Mouse (Mus musculus) midbrain, embryonic 13.5 days (tissue): ENCODE results near the gene Sdhc. TPM values are rescaled to one million over a fixed set of nuclear protein-coding genes. Genes with fewer than 3 reads are reported as not detected.

Experiments
- ATAC-seq: fragments of 200-750 bp; cut with Nextera tagmentation; 2 replicates; pipeline ENCODE4 v1.8.0; 2017; ENCODE audit warnings: mild to moderate bottlenecking, moderate TSS enrichment, moderate library complexity
- H3K27ac ChIP-seq: fragments of 300-500 bp; sonication (generic); 2 replicates; pipeline ENCODE4 v1.5.1; 2015; ENCODE audit warnings: inconsistent platforms, mild to moderate bottlenecking, moderate library complexity
- H3K27me3 ChIP-seq: fragments of 300-500 bp; sonication (generic); 2 replicates; pipeline ENCODE4 v1.6.1; 2015; ENCODE audit warnings: mild to moderate bottlenecking, inconsistent platforms
- H3K36me3 ChIP-seq: fragments of 300-500 bp; sonication (generic); 2 replicates; pipeline ENCODE4 v1.6.1; 2015; ENCODE audit warnings: mild to moderate bottlenecking, inconsistent platforms
- H3K4me1 ChIP-seq: fragments of 300-500 bp; sonication (generic); replicated peaks from 2 replicates; pipeline ENCODE4 v1.6.1; 2015; ENCODE audit warnings: inconsistent platforms
- H3K4me2 ChIP-seq: fragments of 300-500 bp; sonication (generic); replicated peaks from 2 replicates; pipeline ENCODE4 v1.6.1; 2015; ENCODE audit warnings: moderate library complexity, mild to moderate bottlenecking, inconsistent platforms
- H3K4me3 ChIP-seq: fragments of 300-500 bp; sonication (generic); replicated peaks from 2 replicates; pipeline ENCODE4 v1.5.1; 2015; ENCODE audit warnings: mild to moderate bottlenecking, inconsistent platforms
- H3K9ac ChIP-seq: fragments of 300-500 bp; sonication (generic); replicated peaks from 2 replicates; pipeline ENCODE4 v1.6.1; 2015; ENCODE audit warnings: mild to moderate bottlenecking, inconsistent platforms
- H3K9me3 ChIP-seq: fragments of 300-500 bp; sonication (generic); 2 replicates; pipeline ENCODE4 v1.6.1; 2016; ENCODE audit warnings: mild to moderate bottlenecking, inconsistent platforms
- WGBS: fragments of 180-500 bp; shearing (Covaris S2); methylation state at CpG from one replicate; pipeline ENCODE4 v1.1.7; 2015; 5-methylcytosine and 5-hydroxymethylcytosine counted together
- polyA plus RNA-seq: library from polyadenylated mRNA; unstranded; fragments of >200 nt; fragmentation: Nextera tagmentation; extraction: Ambion mirVana; gene quantifications from 2 replicates; pipeline ENCODE4 v1.2.1, GENCODE M21; 2015

The Sdhc gene
- polyA plus RNA-seq, 1 experiment from 2014 or later: 260 TPM

DNA sequence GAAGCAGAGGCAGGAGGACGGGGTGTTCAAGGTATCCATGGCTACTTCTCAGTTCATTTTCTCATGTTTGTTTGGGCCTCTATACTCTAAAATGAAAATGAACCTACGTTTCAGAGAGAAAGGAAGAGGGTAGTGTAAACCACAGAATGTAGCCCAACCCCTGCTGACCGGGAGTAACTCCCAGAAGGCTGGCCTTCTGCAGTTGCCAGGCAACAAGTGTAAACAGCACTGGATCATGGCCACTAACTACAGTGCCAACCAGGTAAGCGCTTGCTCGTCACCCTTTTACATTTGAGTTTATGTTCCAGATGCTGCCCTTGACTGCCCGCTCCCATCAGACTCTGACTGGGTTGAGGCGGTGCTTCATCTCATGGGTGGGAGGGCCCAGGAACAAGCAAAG is 27.5 kb downstream of the Sdhc start:
- Histone ChIP-seq H3K4me1 (no peaks in the 10 kb centered on the region), H3K9ac (no peak overlapping the region), H3K36me3 (peaks cover 10% of the 10 kb centered on the region), H3K9me3 (no peaks in the 10 kb centered on the region), H3K4me3 (no peak overlapping the region), H3K4me2 (no peak overlapping the region), H3K27ac (no peak overlapping the region), H3K27me3 (no peaks in the 10 kb centered on the region)
- no peak for ATAC-seq
- 42% methylated on average over 7 of the region's 7 CpGs for WGBS

DNA sequence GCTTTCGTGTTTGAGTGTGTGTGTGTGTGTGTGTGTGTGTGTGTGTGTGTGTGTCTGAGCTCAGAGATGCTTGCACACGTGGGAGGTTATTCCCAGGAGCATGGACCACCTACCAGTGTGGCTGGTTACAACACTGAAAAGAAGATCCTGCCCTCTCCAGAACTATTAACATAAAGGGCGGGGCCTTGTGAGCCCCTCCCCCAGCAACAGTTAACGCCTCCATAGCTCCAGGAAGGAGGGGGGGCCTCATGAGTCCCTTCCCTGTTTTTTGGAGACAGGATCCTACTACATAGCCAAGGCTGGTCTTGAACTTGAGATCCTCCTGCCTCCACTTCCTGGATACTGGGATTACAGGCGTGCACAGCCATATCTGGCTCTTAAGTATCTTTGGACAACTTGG is 28.6 kb downstream of the Sdhc start:
- no peaks in the 10 kb centered on the region for H3K27me3 ChIP-seq
- no peak overlapping the region for H3K4me2 ChIP-seq
- H3K4me3 ChIP-seq: no peak overlapping the region
- no peak overlapping the region for H3K9ac ChIP-seq
- H3K36me3 ChIP-seq: peaks cover 2% of the 10 kb centered on the region
- ATAC-seq: no peak
- H3K4me1 ChIP-seq: no peaks in the 10 kb centered on the region
- H3K9me3 ChIP-seq: no peaks in the 10 kb centered on the region
- H3K27ac ChIP-seq: no peak overlapping the region
- 50% methylated on average over 5 of the region's 5 CpGs for WGBS

DNA sequence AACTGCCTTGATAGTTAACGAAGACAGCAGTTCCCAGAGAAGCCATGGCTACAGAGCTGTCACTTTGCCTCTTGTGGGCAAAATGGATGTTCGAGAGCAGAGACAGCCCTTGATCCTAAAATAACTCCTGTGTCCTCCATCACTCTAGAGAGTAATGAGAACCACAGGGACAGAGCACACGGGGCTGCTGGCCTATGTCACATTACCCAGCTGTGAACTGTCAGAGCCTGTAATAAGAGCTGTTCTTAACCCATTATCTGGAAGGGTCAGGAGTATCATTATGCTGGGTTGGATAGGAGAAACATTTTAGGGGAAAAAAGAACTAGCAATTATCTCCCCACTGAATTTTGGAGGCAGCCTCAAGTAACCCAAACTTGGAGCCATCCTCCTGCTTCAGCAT is 29.5 kb downstream of the Sdhc start:
- no peak overlapping the region for H3K9ac ChIP-seq
- no peak overlapping the region for H3K27ac ChIP-seq
- H3K4me2 ChIP-seq: no peak overlapping the region
- 74% methylated on average over 3 of the region's 3 CpGs for WGBS
- no peaks in the 10 kb centered on the region for H3K9me3 ChIP-seq
- H3K36me3 ChIP-seq: no peaks in the 10 kb centered on the region
- no peak for ATAC-seq
- H3K4me3 ChIP-seq: no peak overlapping the region
- H3K4me1 ChIP-seq: no peaks in the 10 kb centered on the region
- H3K27me3 ChIP-seq: no peaks in the 10 kb centered on the region

- ATAC-seq: no peak
- no peak overlapping the region for H3K9ac ChIP-seq
- H3K9me3 ChIP-seq: no peaks in the 10 kb centered on the region
- no peaks in the 10 kb centered on the region for H3K27me3 ChIP-seq
- WGBS: 86% methylated on average over 14 of the region's 14 CpGs
- H3K4me3 ChIP-seq: no peak overlapping the region
- no peak overlapping the region for H3K4me2 ChIP-seq
- no peaks in the 10 kb centered on the region for H3K4me1 ChIP-seq
- no peak overlapping the region for H3K27ac ChIP-seq
- no peaks in the 10 kb centered on the region for H3K36me3 ChIP-seq
Measured at GRCm38 (mm10) chr1:171119405-171119804, 31.0 kb downstream of the Sdhc start.

- Histone ChIP-seq H3K4me1 (peaks cover 3% of the 10 kb centered on the region), H3K36me3 (no peaks in the 10 kb centered on the region), H3K9ac (no peak overlapping the region), H3K9me3 (no peaks in the 10 kb centered on the region), H3K4me3 (no peak overlapping the region), H3K4me2 (no peak overlapping the region), H3K27me3 (no peaks in the 10 kb centered on the region), H3K27ac (no peak overlapping the region)
- no peak for ATAC-seq
- 90% methylated on average over 5 of the region's 5 CpGs for WGBS
Measured at GRCm38 (mm10) chr1:171118996-171119395, 31.4 kb downstream of the Sdhc start.

DNA sequence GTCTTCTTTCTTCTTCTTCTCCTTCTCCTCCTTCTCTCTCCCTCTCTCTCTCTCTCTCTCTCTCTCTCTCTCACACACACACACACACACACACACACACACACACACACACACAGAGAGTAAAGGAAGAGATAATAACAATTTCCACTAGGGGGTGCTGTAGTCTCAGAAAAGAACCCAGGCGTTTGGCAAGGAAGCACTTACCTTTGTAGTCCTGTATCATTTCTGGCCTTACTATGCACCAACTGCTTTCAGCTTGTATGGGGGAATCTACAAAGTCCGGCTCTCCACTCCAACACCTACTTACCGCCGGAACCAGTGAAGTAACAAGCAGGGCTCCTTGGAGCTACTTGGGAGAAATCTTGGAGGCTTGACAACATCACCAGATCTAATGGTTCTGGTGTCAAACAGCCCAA is 32.1 kb downstream of the Sdhc start:
- Histone ChIP-seq H3K36me3 (no peaks in the 10 kb centered on the region), H3K27me3 (no peaks in the 10 kb centered on the region), H3K9ac (no peak overlapping the region), H3K4me1 (peaks cover 10% of the 10 kb centered on the region), H3K4me2 (no peak overlapping the region), H3K27ac (no peak overlapping the region), H3K4me3 (no peak overlapping the region), H3K9me3 (no peaks in the 10 kb centered on the region)
- ATAC-seq: peak; percentile 47
- WGBS: 10% methylated on average over 4 of the region's 4 CpGs

DNA sequence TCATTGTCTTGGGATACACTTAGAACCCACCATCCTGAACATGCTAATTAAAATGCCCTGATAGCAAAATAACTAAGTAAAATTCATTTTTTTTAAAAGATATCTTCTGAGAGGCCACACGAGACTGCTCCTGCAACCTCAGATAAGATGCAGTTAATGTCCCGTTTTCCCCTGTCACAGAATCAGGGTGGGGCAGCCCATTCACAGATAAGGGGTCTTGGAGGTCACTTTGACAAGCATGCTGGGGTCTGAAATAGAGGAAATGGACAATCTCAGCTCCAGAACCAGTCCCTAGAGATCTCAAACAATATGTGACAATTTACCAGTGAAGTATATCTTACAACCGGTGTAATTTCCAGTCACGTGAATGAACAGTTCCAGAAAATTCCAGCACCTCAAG is 34.1 kb downstream of the Sdhc start:
- Histone ChIP-seq H3K9me3 (no peaks in the 10 kb centered on the region), H3K27me3 (no peaks in the 10 kb centered on the region), H3K4me2 (no peak overlapping the region), H3K27ac (no peak overlapping the region), H3K4me3 (no peak overlapping the region), H3K36me3 (no peaks in the 10 kb centered on the region), H3K4me1 (peaks cover 16% of the 10 kb centered on the region), H3K9ac (no peak overlapping the region)
- WGBS: 74% methylated on average over 4 of the region's 4 CpGs
- ATAC-seq: no peak

DNA sequence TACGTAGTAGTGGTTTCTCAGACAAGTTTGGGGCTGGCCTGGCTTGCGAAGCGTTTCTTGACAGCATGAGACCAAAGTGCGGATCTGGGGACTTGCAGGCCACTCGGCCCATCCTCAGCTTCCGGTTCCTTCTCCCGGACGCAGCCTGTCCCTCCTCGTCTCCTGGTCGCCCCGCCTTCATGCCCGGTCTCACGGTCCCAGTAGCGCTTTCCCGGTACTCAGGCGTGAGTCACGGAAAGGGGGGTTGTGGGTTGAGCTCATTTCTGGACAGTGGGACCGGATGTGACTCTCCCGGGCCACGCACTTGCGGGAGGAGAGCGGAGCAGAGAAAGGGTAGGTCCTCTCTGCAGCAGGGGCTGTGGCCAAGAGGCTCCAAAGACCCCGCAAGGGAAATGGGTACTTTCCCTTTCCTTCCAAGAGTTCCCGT is 36.5 kb downstream of the Sdhc start, which contains the start of gene Cfap126:
TSS of gene Cfap126 (plus strand) at position 46 of the 427 bp plus-strand sequence.
- ATAC-seq: peak; percentile 44
- under 1% methylated on average over 24 of the region's 24 CpGs for WGBS
- peaks cover 6% of the 10 kb centered on the region; the same call in 1 of the 2 replicates for H3K27me3 ChIP-seq
- no peaks in the 10 kb centered on the region for H3K9me3 ChIP-seq
- H3K4me2 ChIP-seq: peak within 1 kb of the TSS; percentile 72
- peak within 1 kb of the TSS; percentile 44 for H3K27ac ChIP-seq
- peaks cover 16% of the 10 kb centered on the region for H3K4me1 ChIP-seq
- no peaks in the 10 kb centered on the region for H3K36me3 ChIP-seq
- peak within 1 kb of the TSS; percentile 69 for H3K9ac ChIP-seq
- H3K4me3 ChIP-seq: peak within 1 kb of the TSS; percentile 48

DNA sequence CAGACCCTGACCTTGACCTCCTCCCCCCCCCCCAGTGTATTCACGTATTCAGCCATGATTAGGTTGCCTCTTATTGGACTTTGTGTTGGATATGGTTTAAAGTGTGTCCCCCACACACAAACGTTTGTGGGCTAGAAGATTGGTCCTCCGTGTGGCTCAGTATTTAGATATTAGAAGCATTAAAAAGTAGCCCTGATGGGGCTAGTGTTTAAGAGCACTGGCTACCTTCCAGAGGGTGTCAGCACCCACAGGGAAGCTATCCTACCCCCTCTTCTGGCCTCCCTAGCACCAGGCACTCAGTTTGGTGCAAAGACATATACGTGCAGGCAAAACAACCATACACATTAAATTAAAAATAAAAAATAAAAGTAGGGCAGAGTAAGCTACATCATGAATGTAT is 37.4 kb downstream of the Sdhc start:
- H3K4me2 ChIP-seq: no peak overlapping the region
- peaks cover 16% of the 10 kb centered on the region for H3K4me1 ChIP-seq
- H3K27me3 ChIP-seq: peaks cover 6% of the 10 kb centered on the region; the same call in 1 of the 2 replicates
- no peak overlapping the region for H3K27ac ChIP-seq
- H3K4me3 ChIP-seq: no peak overlapping the region
- no peaks in the 10 kb centered on the region for H3K9me3 ChIP-seq
- WGBS: 85% methylated on average over 4 of the region's 4 CpGs
- no peak overlapping the region for H3K9ac ChIP-seq
- no peak for ATAC-seq
- H3K36me3 ChIP-seq: no peaks in the 10 kb centered on the region

GRCm38 (mm10) chr1:171111781-171112575 is 38.4 kb downstream of the Sdhc start:
- ATAC-seq: peak; percentile 7
- Histone ChIP-seq H3K4me3 (peak overlapping the region; percentile 50), H3K9ac (peak overlapping the region; percentile 37; the same call in 1 of the 2 replicates), H3K4me2 (peak overlapping the region; percentile 56), H3K9me3 (no peaks in the 10 kb centered on the region), H3K36me3 (no peaks in the 10 kb centered on the region), H3K27me3 (peaks cover 6% of the 10 kb centered on the region; the same call in 1 of the 2 replicates), H3K4me1 (peaks cover 16% of the 10 kb centered on the region), H3K27ac (no peak overlapping the region; the same call in 1 of the 2 replicates)
- 3% methylated on average over 15 of the region's 15 CpGs for WGBS

DNA sequence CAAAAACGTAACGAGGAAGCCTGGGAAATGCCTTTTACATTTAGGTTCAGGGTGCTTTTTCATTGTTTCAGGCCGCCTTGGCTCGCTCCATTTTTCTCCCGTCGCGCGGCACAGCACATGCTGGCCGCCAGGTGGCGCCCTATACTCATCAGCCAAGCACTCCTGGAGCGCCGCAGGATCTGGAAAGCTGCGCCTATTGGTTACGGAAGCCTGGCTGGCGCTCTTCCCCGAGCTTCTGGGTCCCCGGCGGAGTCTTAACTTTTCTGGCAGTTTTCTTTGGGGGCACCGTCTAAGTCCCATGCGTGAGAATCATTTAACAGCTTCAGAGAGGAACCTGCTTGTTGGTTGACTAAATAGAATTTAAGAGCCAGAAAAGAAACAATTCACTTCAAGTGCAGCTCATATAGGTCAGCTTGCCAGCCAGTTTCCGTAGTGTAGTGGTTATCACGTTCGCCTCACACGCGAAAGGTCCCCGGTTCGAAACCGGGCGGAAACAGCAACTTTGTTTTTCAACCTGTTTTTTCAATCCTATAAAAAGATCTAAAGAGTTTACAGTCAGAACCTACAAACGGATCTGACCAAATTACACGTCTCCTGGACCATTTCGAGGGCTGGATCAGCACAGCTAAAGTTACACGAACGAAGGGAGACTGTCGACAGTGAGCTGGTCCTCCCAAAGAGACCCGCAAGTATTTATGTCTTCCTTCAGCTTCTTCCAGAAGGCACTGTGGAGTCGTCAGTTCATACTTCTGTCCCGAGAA is 39.2 kb downstream of the Sdhc start:
- H3K4me3 ChIP-seq: peak overlapping the region; percentile 50
- peaks cover 16% of the 10 kb centered on the region for H3K4me1 ChIP-seq
- peak overlapping the region; percentile 37 for H3K9ac ChIP-seq
- H3K9me3 ChIP-seq: no peaks in the 10 kb centered on the region
- under 1% methylated on average over 38 of the region's 38 CpGs for WGBS
- H3K27ac ChIP-seq: peak overlapping the region; percentile 81
- no peaks in the 10 kb centered on the region for H3K36me3 ChIP-seq
- peaks cover 6% of the 10 kb centered on the region; the same call in 1 of the 2 replicates for H3K27me3 ChIP-seq
- ATAC-seq: peak; percentile 89
- peak overlapping the region; percentile 56 for H3K4me2 ChIP-seq

GRCm38 (mm10) chr1:171110659-171111019 is 39.8 kb downstream of the Sdhc start:
- peak overlapping the region; percentile 50 for H3K4me3 ChIP-seq
- ATAC-seq: peak; percentile 55
- 8% methylated on average over 15 of the region's 15 CpGs for WGBS
- H3K27me3 ChIP-seq: peaks cover 6% of the 10 kb centered on the region; the same call in 1 of the 2 replicates
- peak overlapping the region; percentile 34 for H3K9ac ChIP-seq
- peak overlapping the region; percentile 56 for H3K4me2 ChIP-seq
- no peaks in the 10 kb centered on the region for H3K36me3 ChIP-seq
- H3K4me1 ChIP-seq: peaks cover 16% of the 10 kb centered on the region
- peak overlapping the region; percentile 81 for H3K27ac ChIP-seq
- no peaks in the 10 kb centered on the region for H3K9me3 ChIP-seq
